Mouse (Mus musculus) activated CD4-positive, CD25-positive, alpha-beta regulatory T cell, adult 4 months (primary cell): Measurements from ENCODE around the gene Gata1. TPM values are rescaled to one million over a fixed set of nuclear protein-coding genes. Genes with fewer than 3 reads are reported as not detected.
A peak's percentile ranks its signal among the peaks of the same experiment; 100 is the strongest.
"Not testable (repeated sequence)": the region's sequence is repeated elsewhere in the genome, so short reads cannot be mapped to it uniquely, and the experiment has no call there.

Source experiments
- ATAC-seq: one replicate; pipeline ENCODE4 v1.8.0; 2017
- polyA plus RNA-seq, 2 experiments: library from polyadenylated mRNA; unstranded; fragments of 100-300 nt; shearing (Covaris generic); gene quantifications; one replicate each; pipeline ENCODE4 v1.2.1; 2017

The Gata1 gene
- polyA plus RNA-seq: 10 to 100 TPM; 28.9 to 29.6 TPM

DNA sequence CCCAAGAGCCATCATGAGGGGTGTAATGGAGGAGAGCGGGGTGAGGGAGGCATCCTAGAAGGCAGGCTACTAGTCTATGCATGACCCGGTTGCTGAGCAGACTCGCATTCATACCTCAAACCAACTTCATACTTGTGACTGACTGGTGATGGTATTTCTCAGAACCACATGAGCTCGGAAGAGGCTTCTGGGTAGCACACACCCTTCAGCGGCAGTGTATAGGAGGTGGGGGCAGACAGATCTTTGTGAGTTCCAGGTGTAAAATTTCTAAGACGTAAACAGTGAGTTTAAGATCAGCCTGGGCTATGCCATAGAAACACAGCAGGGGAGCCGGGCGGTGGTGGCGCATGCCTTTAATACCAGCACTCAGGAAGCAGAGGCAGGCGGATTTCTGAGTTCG is at the start of gene Gata1:
Gene Gata1 (minus strand): TSS at position 180 of the 400 bp plus-strand sequence.
- peak; percentile 76 for ATAC-seq

DNA sequence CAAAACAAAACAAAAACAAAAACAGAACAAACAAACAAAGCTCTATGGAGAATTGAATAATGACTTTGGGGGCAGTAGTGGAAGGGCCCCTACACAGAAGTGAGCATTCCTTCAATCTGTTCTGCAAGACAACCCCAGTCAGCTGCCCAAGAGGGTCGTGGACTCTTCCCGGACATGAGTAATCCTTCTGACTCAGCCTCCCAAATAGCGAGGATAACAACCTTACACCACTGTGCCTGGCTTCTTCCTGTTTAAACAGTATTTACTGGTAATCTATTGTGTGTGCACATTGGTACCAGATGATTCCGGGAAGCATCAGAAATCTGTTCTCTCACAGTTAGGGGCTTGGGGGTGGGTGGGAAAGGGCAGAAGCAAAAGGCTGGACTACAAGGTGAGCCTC is 48.9 kb upstream of the Gata1 start:
- ATAC-seq: no peak

DNA sequence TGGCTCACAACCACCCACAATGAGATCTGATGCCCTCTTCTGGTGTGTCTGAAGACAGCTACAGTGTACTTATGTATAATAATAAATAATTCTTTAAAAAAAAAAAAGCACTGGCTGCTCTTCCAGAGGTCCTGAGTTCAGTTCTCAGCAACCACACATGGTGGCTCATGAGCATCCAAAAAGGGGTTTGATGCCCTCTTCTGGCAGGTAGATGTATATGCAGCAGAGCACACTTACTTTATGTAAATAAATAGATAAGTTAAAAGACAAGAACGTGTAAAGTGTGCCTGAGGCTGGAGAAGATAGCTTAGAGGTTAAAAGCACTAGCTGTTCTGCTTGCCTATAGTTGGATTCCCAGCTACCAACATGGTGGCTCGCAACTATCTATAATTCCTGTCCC is 46.9 kb upstream of the Gata1 start:
- no peak for ATAC-seq

DNA sequence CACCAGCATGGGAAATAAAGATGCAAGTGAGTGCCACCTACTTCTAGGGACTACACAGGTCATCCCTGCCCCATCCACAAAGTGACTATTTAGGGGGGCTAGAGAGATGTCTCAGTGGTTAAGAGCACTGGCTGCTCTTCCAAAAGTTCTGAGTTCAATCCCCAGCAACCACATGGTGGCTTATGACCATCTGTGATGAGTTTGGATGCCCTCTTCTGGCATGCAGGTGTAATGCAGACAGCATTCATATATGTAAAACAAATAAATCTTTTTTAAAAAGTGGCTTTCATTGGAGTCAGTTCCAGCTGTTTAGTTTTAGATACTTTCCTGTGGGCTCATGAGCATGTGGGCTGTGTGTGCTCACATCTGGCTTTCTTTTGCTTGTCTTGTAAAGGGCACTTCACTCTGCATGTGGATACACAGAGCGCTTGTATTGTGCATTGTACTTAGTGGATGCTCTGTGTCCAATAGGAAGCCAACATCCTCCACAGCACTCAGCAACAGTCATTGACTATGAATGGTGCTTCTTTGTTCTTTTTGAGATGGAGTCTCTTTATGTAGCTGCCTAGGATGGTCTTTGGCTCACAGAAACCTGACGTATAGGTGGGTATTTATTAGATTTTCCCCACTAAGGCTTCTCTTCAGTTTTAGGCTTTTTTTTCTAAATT is 42.4 kb upstream of the Gata1 start:
- no peak for ATAC-seq

DNA sequence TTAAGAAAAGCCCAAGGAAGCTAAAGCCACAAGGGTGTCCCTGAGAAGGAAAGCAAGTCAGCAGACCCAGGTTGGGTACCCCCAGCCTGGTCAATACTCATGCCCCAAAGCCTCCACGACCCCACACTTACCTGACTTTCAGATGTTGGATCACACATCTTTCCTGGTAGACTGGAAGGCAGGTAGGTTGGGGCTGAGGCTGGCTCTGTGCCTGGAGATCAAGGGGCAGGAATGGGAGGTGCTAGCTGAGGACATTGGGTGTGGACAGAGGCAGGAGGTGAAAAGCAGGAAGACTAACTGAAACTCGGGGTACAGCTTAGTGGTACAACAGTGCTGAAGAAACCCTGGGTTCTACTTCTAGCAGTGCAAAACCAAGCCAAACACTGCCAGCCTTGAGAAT is 40.4 kb upstream of the Gata1 start, which contains the start of gene Glod5:
Gene Glod5 (minus strand): TSS at position 207 of the 400 bp plus-strand sequence.
- no peak for ATAC-seq

DNA sequence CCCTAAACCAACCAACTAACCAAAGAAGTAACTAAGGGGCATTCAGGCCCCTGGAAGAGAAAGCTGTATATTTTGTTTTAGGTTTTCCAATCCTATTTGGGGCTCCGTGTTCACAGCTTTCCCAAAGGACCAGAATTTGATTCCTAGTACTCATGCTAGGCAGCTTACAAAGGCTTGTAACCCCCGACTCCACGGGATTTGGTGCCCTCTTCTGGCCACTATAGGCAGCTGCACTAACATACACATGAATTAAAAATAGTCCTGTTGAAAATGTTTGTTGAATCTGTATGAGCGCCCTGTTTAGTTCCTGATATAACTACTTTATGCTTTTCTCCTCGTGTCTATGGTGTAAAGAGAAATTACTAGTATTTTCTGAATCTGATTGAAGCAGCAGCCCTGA is 39.3 kb upstream of the Gata1 start:
- no peak for ATAC-seq

DNA sequence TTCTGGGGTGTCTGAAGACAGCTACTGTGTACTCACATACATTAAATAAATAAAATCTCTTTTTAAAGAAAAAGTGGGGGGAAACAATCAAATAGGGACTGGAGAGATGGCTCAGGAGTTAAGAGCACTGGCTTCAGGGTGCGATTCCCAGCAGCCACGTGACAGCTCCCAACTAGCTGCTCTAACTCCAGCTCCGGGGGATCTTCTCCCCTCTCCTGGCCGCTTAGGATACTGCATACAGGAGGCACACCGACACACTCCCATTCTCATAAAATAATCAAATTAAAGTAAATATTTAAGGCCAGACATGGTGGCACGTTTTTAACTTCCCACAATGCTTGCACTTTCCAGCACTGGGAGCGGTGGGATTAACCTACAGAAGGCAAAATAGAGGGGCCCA is 37.8 kb upstream of the Gata1 start:
- not testable (repeated sequence) for ATAC-seq

DNA sequence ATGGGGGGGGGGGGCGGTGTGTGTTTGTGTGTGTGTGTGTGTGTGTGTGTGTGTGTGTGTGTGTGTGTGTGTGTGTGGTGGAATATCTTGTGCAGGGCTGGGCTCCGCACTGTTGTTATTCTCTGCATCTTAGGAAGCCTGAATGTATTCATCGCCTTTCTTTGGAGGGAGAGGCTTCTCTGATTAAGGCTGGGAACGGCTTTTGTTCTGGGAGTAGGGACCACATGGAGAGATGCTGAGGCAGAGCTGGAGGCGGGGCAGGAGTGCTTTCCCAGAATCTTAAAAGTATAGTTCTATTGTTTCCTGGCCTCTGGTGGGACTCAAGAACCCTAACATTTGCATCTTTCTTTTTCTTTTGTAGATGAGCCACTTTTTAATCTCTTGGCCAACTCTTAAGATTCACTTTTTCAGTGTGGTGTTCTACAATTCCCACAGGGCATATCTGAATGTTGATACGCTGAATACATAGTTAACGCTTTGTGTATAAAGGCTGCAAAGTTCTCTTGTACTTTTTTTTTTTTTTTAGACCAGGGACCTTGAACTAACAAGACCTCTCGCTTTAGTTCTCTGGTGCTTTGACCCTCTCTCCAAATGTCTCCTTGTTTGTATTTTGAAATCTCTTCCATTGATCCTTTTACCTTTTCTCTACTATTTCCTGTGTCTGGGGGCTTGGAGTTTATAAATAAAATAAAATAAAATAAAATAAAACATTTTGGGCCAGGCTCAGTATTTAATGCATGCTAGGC is 35.9 kb upstream of the Gata1 start:
- no peak for ATAC-seq

DNA sequence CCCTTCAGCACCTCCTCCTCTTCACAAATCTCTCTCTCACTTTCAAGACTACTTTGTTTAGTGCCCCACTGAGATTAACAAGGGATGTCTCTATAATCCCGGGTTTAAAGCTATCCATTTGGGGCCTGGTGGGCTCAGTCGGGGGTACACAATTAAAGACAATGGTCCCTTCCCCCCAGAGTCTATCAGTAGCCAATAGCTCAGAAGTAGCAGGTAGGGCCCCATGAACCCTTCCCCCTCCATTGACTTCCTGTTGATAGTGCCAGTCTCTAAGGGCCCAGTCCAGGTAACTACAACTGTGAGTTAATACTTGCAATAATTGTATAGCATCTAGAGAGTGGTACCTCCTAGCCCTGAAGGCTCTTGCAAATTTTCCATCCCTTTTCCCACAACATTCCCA is 35.3 kb upstream of the Gata1 start:
- ATAC-seq: no peak

DNA sequence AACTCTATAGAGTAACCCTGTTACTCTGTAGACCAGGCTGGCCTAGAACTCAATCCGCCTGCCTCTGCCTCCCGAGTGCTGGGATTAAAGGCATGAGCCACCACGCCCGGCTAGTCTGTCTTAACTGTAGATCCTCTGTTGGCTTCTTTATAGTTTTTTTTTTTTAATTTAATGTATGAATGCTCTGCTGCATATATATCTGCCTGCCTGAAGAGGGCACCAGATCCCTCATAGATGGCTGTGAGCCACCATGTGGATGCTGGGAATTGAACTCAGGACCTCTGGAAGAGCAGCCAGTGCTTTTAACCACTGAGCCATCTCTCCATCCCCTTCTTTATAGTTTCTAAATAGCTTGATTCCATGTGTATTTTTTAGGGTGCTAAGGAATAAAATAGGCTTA is 31.5 kb upstream of the Gata1 start:
- not testable (repeated sequence) for ATAC-seq

DNA sequence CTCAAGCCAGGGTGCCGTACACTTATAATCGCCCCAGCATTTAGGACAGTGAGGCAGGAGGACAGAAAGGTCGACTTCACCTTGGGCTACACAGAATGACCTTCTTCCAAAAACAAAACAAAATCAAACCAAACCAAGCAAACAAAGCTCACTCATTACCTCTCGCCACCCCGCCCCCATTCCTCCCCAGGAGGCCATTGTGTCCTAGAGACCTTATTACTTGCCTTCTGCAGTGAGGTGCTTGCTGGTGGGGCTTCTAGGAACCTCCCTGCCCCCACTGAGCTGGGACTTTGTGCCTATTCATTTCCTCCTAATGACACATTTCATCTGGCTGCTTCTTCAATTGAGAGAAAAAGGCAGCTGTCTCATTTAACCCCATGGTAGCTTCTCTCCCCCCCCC is 30.7 kb upstream of the Gata1 start:
- ATAC-seq: no peak

DNA sequence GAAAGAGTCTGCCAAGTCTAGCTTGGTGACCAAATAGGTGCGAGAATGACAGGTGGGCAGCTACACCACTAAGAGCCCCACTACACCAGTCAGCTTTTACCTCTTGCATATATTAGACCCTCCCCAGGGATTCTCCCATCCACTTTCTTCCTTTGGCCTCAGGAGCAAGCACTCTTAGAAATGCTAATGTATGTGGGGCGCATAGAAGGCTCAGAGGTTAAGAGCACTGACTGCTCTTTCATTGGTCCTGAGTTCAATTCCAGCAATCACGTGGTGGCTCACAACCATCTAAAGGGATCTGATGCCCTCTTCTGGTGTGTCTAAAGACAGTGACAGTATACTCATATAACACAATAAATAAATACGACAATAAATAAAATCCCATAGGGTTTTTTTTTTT is 25.1 kb upstream of the Gata1 start:
- no peak for ATAC-seq

DNA sequence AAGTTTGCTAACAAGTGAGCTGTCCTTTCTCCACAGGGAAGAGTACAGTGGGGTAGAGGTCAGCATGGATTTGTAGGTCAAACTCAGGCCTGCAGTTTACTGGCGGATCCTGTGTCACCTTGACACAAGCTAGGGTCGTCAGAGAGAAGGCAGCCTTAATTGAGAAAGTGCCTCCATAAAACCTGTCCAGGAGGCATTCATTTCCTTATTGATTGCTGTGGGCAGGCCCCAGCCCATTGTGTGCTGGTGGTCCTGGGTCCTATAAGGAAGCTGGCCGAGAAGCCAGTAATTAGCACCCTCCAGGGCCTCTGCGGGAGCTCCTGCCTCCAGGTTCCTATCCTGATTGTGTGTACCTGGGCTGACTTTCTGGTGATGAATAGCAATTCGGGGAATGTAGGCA is 24.1 kb upstream of the Gata1 start:
- ATAC-seq: no peak

DNA sequence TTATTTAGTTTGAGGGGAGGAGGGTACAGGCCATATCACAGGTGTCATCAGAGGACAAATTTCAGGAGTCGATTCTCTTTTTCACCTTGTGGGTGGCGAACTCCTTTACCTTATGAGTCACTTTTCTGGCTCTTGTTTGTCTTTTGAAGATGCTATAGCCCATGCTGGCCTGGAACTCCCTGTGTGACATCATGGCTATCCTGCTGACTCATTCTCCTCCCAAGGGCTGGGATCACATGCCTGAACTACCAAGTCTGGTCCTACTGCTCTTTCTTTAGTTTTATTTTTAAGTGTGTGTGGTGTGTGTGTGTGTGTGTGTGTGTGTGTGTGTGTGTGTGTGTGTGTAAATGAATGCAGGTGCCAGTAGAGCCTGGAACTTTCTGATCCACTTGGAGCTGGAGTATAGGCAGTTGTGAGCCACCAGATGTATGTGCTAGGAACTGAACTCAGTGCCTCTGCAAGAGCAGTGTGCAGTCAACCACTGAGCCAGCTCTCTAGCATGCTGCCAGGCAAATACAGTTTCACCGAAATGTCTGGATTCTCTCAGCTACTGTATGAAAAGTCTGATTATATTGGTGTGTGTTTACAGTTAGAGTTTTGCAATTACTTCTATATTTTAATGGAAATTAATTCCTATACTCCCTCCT is 22.8 kb upstream of the Gata1 start:
- ATAC-seq: no peak

DNA sequence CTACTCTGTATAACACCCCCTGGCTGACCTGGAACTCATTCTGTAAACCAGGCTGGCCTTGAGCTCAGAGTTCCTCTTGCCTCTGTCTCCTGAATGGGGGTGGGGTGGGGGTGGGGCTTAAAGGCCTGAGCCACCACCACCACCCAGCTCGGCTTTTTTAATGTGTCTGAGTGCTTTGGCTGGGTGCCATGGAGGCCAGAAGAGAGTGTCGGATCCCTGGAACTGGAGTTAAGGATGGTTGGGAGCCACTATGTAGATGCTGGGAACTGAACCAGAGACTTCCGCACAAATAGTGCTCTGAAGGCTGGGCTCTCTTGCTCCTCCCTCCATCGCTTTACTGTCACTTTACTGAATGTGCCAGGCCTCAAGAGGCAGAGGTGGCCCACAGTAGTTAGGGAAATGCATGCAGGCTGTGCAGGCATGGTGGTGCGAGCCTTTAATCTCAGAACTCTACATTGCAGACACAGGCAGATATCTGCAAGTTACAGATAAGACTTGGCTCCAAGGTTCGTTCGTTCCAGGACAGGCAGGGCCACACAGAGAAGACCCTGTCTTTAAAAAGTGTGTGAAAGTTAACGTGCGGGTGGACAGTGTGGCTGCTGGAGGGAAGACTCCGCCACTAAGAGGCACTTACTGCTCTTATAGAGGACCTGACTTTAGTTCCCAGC is 15.3 kb upstream of the Gata1 start:
- ATAC-seq: no peak

DNA sequence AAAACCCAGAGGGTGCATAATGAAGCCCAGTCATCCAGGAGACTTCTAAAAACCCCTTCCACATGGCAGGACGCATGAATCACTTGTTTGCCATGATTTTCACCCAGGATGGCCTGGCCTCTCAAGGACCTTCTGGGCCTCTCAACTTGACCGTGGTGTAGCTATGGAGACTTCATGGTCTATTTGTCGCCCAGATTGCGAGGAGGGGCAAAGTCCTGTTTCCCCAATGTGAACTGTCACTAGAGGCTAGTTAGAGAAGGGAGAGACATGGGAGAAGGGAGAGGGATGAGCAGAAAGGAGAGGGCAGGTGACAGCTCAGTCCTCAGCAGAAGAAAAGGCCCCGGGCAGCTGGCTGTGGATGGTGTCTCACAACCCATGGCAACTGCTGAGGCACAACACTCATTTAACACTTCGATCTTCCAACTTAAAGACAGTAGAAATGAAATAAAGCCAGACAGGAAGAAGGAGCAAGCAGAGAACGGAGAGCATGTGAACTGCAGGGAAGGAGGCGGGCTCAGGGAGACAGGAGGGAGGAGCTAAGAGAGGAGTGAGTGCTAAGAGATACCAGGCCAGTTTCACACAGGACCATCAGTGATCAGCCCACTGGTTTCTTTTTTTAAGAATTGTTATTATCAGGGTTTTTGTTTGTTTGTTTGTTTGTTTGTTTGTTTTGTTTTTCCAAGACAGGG is 14.7 kb upstream of the Gata1 start:
- no peak for ATAC-seq

DNA sequence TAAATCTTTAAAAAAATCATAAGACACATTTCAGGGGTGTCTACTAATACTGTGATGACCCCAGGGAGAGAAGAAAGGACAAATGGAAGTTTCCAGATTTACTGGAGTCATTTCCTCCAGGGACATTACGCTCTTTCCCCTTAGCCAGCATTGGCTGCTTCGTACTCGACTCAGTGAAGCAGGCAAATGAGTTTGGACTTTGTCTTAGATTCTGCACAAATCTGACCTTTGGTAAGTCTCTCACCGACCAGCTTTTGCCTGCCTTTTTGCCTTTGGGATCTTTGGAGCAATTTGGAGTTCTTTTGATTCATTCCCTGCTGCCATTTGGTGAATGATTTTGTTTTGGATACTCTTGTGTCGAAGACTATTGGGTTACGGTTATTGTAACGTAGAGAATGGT is 3.5 kb upstream of the Gata1 start:
- ATAC-seq: no peak

DNA sequence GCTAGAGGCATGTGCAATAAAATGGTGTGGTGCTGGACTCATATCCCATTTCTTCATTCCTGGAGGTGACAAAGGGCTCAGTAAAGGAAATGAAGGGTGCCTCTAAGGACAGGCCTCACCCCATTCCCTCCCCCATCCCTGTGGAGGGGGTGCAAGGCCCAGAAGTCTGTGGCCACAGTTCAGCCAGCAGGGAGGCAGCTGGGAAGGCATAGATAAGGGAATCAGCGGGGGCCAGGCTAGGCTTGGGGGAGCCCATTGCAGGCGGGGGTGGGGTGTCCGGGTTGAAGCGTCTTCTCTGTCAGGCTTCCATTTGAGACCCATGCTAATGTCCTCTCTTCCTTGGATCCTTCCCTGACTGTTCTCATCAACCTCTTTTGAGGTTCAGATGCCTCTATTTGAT is 6.6 kb downstream of the Gata1 start:
- ATAC-seq: no peak

DNA sequence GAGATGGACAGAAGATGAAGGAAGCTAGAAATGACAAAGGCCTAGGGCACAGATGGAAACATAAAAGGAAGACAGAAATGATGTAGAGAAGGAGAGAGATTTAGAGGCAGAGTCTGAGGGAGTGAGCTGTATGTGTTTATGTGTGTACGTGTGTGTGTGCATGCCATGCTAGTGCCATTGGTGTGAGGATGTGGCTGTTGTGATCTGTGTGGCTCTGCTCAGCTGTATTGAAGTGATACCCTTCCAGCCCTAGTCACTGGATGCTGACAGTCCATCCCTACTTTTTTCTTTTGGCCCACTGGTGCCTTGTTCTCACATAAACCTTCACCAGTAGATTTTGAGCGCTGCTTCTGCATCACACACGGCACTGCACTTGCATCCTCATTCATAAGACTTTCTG is 9.0 kb downstream of the Gata1 start:
- ATAC-seq: no peak

DNA sequence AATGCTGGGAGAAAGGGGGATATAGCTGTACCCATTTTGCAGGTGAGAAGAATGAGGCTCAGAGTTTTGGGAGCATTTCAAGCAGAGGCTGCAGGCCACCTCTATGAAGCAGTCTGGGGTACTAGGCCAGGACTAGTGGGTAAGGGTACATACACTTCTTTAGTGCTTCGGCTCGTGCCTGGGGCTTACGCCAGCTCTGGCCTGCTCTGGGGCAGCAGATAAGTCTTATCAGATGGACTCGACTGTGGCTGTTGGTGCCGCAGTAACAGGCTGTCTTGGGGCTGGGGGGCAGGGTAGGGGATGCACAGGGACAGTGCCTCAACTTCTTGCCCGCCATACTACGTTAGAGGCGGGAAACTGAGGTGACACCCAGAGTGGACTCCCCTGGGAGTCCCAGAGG is 9.6 kb downstream of the Gata1 start:
- no peak for ATAC-seq

DNA sequence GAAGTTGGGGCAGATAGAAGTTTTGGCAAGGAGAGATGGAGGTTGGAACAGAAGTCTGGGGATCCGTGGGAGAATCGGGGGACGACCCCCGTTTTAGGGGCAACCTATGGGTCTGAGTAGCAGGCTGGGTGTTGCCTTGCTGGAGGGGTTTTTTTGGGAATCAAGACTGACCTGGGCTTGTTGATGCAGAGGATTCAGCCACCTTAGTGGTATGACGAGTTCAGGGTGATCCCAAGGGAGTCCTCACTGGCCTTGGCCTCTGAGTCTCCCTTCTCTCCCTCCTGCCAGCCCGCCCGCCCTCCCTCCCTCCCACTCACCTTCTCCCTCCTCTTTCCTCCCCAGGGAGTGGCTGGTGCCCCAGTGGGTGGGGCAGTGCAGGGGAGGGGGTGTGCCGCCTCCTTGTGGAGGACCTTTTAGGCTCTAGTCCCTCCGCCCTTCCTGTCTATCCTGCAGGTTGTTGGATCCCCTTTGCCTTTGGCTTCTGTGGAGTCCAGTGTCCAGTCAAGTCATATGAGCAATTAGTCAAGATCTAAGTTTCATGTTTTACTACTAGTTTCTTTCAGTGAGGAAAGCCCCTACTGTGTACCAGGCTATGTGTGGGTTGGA is 10.2 kb downstream of the Gata1 start:
- no peak for ATAC-seq

DNA sequence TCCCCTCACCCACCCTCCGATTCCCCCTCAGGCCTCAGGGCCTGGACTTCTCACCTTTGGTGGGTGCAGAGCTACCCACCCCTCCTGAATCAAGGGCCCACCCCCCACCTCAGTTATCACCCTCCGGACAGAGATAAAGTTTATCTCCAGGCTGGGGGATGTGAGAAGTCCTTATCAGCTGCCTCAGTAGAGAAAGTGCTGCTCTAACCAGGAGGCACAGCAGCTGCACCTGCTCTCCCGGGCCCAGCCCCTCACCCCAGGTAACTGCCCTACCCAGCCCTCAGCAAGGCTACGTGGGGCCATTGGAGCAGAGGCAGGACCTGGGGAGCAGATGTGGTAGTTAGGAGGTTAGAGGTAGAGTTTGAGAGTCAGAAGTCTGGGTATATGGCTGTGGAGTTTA is 11.7 kb downstream of the Gata1 start:
- no peak for ATAC-seq
